Mouse (Mus musculus) heart, postnatal 0 days (tissue): ENCODE measurements around the gene Tmx4.

Source experiments
- CTCF ChIP-seq: IDR thresholded peaks from 2 replicates; pipeline ENCODE4 v1.5.1; 2016; ENCODE audit warnings: antibody characterized with exemption, control low read depth, low read depth
- EP300 ChIP-seq: IDR thresholded peaks from 2 replicates; pipeline ENCODE4 v1.6.1; 2016; ENCODE audit warnings: antibody characterized with exemption, low read depth

DNA sequence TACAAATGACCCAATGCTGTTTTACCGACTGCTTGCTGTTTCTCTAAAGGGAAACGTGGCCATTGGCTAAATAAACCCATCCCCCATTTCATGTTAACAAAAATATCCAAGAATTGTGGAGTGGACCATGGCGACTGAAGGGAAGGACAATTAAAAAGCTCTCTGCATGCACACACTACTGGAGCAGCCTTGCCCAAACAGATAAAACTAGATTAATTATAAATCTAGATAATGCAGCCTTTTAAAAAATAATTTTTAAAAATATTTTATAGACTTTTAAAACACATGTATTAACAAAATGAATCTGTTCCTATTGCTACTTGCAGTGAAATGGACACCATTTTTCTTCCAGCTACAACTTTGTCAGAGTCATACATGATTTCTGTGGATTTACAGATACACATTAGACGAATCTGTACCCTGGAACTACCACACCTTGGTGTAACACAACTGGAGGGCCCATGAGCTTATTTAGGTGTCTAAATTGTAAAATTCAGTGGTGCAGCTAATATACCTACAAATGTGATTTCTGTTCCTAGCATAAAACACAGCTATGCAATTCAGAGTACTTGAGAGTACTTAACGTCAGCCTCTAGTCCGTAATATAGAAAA is 462 bp upstream of the Tmx4 start:
- TF ChIP-seq CTCF (no peak), EP300 (0 out of 2 replicates have a peak, but pooled peaks have one; percentile 9)
